Mouse (Mus musculus) hindbrain, embryonic 15.5 days (tissue): ENCODE results near the gene Uba7. TPM values are rescaled to one million over a fixed set of nuclear protein-coding genes. Genes with fewer than 3 reads are reported as not detected.
A peak's percentile ranks its signal among the peaks of the same experiment; 100 is the strongest.

ENCODE experiments used
- ATAC-seq: fragments of 200-750 bp; cut with Nextera tagmentation; 2 replicates; pipeline ENCODE4 v1.8.0; 2017; ENCODE audit warnings: low read depth, moderate number of reproducible peaks, moderate TSS enrichment; ENCODE audit not compliant: low FRiP score
- H3K27ac ChIP-seq: fragments of 300-500 bp; sonication (generic); replicated peaks from 2 replicates; pipeline ENCODE4 v1.5.1; 2015; ENCODE audit warnings: mild to moderate bottlenecking, inconsistent platforms
- H3K27me3 ChIP-seq: fragments of 300-500 bp; sonication (generic); 2 replicates; pipeline ENCODE4 v1.6.1; 2015; ENCODE audit warnings: control low read depth, inconsistent platforms
- H3K36me3 ChIP-seq: fragments of 300-500 bp; sonication (generic); 2 replicates; pipeline ENCODE4 v1.6.1; 2015; ENCODE audit warnings: control low read depth, inconsistent platforms
- H3K4me1 ChIP-seq: fragments of 300-500 bp; sonication (generic); replicated peaks from 2 replicates; pipeline ENCODE4 v1.6.1; 2015; ENCODE audit warnings: control low read depth, inconsistent platforms
- H3K4me2 ChIP-seq: fragments of 300-500 bp; sonication (generic); 2 replicates; pipeline ENCODE4 v1.6.1; 2015; ENCODE audit warnings: moderate library complexity, mild to moderate bottlenecking, inconsistent platforms
- H3K4me3 ChIP-seq: fragments of 300-500 bp; sonication (generic); 2 replicates; pipeline ENCODE4 v1.5.1; 2015; ENCODE audit warnings: mild to moderate bottlenecking, inconsistent platforms
- H3K9ac ChIP-seq: fragments of 300-500 bp; sonication (generic); 2 replicates; pipeline ENCODE4 v1.6.1; 2015; ENCODE audit warnings: inconsistent platforms
- H3K9me3 ChIP-seq: fragments of 300-500 bp; sonication (generic); 2 replicates; pipeline ENCODE4 v1.6.1; 2016; ENCODE audit warnings: control low read depth, inconsistent platforms
- WGBS: fragments of 180-500 bp; shearing (Covaris S2); methylation state at CpG from one replicate; pipeline ENCODE4 v1.1.7; 2015; 5-methylcytosine and 5-hydroxymethylcytosine counted together
- polyA plus RNA-seq: library from polyadenylated mRNA; unstranded; fragments of >200 nt; fragmentation: Nextera tagmentation; extraction: Ambion mirVana; gene quantifications from 2 replicates; pipeline ENCODE4 v1.2.1, GENCODE M21; 2015

Uba7 gene
- polyA plus RNA-seq, result 6.4 and 8.2 TPM in 2 replicates

GRCm38 (mm10) chr9:107975399-107976386 is at the start of gene Uba7:
TSS of gene Uba7 (plus strand) at chr9:107975505.
- Histone ChIP-seq H3K27ac (no peak within 1 kb of the TSS), H3K9ac (no peak within 1 kb of the TSS), H3K4me3 (no peak within 1 kb of the TSS), H3K27me3 (no peaks in the 10 kb centered on the region), H3K36me3 (no peaks in the 10 kb centered on the region), H3K4me1 (no peaks in the 10 kb centered on the region), H3K9me3 (no peaks in the 10 kb centered on the region), H3K4me2 (no peak within 1 kb of the TSS)
- WGBS, result 74% methylated on average over 12 of the region's 12 CpGs
- no peak for ATAC-seq

DNA sequence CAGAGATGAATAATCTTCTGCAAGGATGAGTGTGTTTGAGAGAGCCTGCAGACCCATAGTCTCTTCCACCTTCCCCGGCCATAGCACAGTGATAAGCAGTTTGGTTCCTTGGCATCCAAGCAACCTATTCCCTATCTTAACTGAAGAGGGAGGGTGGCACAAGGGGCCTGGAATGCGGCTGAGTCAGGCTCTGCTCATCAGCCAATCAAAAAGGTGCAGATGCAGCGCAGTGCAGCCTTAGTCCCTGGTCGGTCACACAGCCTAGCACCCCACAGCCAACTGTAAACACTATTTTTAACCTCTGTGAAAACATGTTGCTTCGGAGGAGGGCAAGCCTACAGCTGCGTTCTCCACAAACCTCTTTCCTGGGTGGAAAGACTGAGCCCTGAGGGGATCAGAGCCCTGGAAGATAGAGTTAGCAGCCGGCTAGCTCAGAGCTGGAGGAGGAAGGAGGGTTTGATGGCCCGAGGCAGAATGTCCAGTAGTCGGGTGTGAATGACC is 48.3 kb upstream of the Uba7 start:
- H3K9me3 ChIP-seq, result no peaks in the 10 kb centered on the region
- no peak overlapping the region for H3K4me2 ChIP-seq
- ATAC-seq, result no peak
- H3K36me3 ChIP-seq, result no peaks in the 10 kb centered on the region
- no peak overlapping the region for H3K27ac ChIP-seq
- H3K27me3 ChIP-seq, result no peaks in the 10 kb centered on the region
- no peak overlapping the region for H3K4me3 ChIP-seq
- 60% methylated on average over 9 of the region's 9 CpGs for WGBS
- no peak overlapping the region for H3K9ac ChIP-seq
- H3K4me1 ChIP-seq, result peaks cover 19% of the 10 kb centered on the region

GRCm38 (mm10) chr9:107927749-107928148 is 47.6 kb upstream of the Uba7 start:
- 79% methylated on average over 5 of the region's 5 CpGs for WGBS
- Histone ChIP-seq H3K27me3 (no peaks in the 10 kb centered on the region), H3K4me2 (no peak overlapping the region), H3K9me3 (no peaks in the 10 kb centered on the region), H3K27ac (no peak overlapping the region), H3K36me3 (no peaks in the 10 kb centered on the region), H3K9ac (no peak overlapping the region), H3K4me3 (no peak overlapping the region), H3K4me1 (peaks cover 19% of the 10 kb centered on the region)
- no peak for ATAC-seq

DNA sequence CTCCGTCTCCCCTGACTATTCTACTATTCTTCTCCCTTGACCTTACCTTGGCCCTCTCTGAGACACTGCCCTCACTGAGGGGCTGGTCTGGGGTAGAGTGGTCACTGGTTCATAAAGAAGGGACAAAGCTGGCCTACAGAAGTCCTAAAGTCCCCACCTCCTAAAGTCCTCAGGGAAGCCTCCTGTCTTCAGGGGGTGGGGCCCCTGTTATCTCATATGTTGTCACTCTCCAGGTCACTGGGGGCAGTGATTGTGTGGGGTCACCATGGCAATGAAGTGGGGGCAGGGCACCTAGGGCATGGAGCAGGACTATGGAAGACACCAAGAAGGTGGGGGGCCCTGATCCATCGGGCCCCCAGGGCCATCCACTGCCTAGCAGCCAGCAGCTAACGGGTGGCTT is 47.1 kb upstream of the Uba7 start, which contains the start of gene Actl11:
TSS of gene Actl11 (plus strand) at position 301 of the 400 bp plus-strand sequence.
- Histone ChIP-seq H3K4me2 (no peak within 1 kb of the TSS), H3K27me3 (no peaks in the 10 kb centered on the region), H3K4me1 (peaks cover 19% of the 10 kb centered on the region), H3K9me3 (no peaks in the 10 kb centered on the region), H3K27ac (no peak within 1 kb of the TSS), H3K36me3 (no peaks in the 10 kb centered on the region), H3K9ac (no peak within 1 kb of the TSS), H3K4me3 (no peak within 1 kb of the TSS)
- WGBS, result 76% methylated on average over 3 of the region's 3 CpGs
- ATAC-seq, result no peak

GRCm38 (mm10) chr9:107932221-107932620 is 43.1 kb upstream of the Uba7 start:
- Histone ChIP-seq H3K27ac (no peak overlapping the region), H3K4me1 (peaks cover 20% of the 10 kb centered on the region), H3K4me3 (no peak overlapping the region), H3K9me3 (no peaks in the 10 kb centered on the region), H3K36me3 (no peaks in the 10 kb centered on the region), H3K4me2 (no peak overlapping the region), H3K27me3 (peaks cover 3% of the 10 kb centered on the region; the same call in 1 of the 2 replicates), H3K9ac (no peak overlapping the region)
- ATAC-seq, result no peak
- WGBS, result 50% methylated on average over 4 of the region's 4 CpGs

DNA sequence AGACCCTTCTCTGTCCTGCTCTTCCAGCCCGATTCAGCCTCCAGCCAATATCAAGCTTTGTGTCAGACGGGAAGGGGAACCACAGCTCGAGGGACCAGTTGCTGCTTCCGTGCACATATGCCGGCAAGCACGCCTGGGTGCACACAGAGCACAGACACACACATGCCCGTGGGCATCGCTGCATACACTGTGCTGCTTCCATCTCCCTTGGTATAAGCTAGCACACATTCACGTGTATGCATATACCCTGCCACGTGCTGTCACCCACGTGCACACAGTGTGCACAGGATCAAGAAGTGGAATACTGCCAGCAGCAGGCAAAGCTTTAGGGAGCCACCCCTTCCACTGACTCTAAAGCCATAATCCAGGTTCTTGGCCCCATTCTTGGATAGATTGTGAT is 41.2 kb upstream of the Uba7 start:
- ATAC-seq, result no peak
- Histone ChIP-seq H3K4me3 (no peak overlapping the region), H3K27me3 (peaks cover 3% of the 10 kb centered on the region; the same call in 1 of the 2 replicates), H3K27ac (no peak overlapping the region), H3K4me2 (no peak overlapping the region), H3K9ac (no peak overlapping the region), H3K9me3 (no peaks in the 10 kb centered on the region), H3K36me3 (no peaks in the 10 kb centered on the region), H3K4me1 (peaks cover 22% of the 10 kb centered on the region)
- 74% methylated on average over 11 of the region's 11 CpGs for WGBS

DNA sequence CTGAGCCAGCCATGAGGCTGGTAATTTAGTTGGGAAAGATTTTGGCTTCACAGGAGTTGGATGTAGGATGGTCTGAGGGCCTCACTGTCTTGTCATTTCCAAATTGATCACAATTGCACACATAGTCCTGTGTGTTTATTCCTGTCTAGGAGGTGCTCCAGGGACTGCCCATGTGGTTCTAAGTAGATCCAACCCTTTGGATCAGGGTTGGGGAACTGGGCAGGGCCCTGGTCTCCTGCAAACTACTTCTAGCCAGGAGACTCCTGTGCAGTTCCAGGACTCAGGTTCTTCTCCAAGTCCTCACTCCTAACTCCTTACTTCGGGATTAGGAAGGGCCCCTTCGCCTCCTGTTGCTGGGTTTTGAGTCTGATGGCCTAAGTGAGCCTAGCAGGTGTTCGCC is 39.9 kb upstream of the Uba7 start, which contains the start of gene Camkv:
TSS of gene Camkv (plus strand) at position 301 of the 400 bp plus-strand sequence.
- peaks cover 22% of the 10 kb centered on the region for H3K4me1 ChIP-seq
- no peak for ATAC-seq
- no peaks in the 10 kb centered on the region for H3K36me3 ChIP-seq
- H3K9me3 ChIP-seq, result no peaks in the 10 kb centered on the region
- peak within 1 kb of the TSS; percentile 57 for H3K9ac ChIP-seq
- no peak within 1 kb of the TSS for H3K27ac ChIP-seq
- WGBS, result 16% methylated on average over 3 of the region's 3 CpGs
- peak within 1 kb of the TSS; percentile 94 for H3K4me2 ChIP-seq
- H3K4me3 ChIP-seq, result peak within 1 kb of the TSS; percentile 57
- H3K27me3 ChIP-seq, result peaks cover 3% of the 10 kb centered on the region; the same call in 1 of the 2 replicates

DNA sequence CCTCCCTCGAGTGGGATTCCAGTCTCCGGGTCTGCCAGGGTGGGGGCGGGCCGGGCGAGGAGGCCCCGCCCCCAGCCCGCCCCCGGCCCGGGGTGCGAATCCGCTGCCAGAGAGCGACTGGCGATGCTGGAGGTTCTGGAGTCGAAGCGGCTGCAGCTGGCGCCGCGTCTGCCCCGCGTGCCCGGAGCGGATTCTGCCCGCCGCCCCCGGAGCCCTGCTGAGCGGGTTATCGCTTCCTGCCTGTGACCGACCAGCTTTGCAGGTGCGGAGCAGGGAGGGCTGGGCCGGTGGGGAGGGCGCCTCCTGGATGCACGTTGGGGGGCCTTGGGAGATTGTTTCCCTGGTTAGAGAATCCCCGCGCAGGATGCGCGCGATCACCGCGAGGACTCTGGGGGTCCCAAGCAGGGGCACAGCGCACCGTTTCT is 39.5 kb upstream of the Uba7 start:
- H3K27me3 ChIP-seq, result peaks cover 3% of the 10 kb centered on the region; the same call in 1 of the 2 replicates
- peaks cover 22% of the 10 kb centered on the region for H3K4me1 ChIP-seq
- peak; percentile 42; the same call in 1 of the 2 replicates for ATAC-seq
- peak overlapping the region; percentile 57 for H3K9ac ChIP-seq
- peak overlapping the region; percentile 57 for H3K4me3 ChIP-seq
- H3K9me3 ChIP-seq, result no peaks in the 10 kb centered on the region
- 0% methylated on average over 41 of the region's 41 CpGs for WGBS
- peak overlapping the region; percentile 94 for H3K4me2 ChIP-seq
- no peak overlapping the region for H3K27ac ChIP-seq
- H3K36me3 ChIP-seq, result no peaks in the 10 kb centered on the region

- Histone ChIP-seq H3K27ac (no peak overlapping the region), H3K9me3 (no peaks in the 10 kb centered on the region), H3K36me3 (no peaks in the 10 kb centered on the region), H3K4me3 (peak overlapping the region; percentile 57), H3K4me1 (peaks cover 22% of the 10 kb centered on the region), H3K9ac (peak overlapping the region; percentile 57), H3K4me2 (peak overlapping the region; percentile 94), H3K27me3 (peaks cover 3% of the 10 kb centered on the region; the same call in 1 of the 2 replicates)
- WGBS, result 1% methylated on average over 29 of the region's 29 CpGs
- ATAC-seq, result peak; percentile 41; the same call in 1 of the 2 replicates
These were observed 39.0 kb upstream of the Uba7 start for GRCm38 (mm10) chr9:107936215-107936822.

DNA sequence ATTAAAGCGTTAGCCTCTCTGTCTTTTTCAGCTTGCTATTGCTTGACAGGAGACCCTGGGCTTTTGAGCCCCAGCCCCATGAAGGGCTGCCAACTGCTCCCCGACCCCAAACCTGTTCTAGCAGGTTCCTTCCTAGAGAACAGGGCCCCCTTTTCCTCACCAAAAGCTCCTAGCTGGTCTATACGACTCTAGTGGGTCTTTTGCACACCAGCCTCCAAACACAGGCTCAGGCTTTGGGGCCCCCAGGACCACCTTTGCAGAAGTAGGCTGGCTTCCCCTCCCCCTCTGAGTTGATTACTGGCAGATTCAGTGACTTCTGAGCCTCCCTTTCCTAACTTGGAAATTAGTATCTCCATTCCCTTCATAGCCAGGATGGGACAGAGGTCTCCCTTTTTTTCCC is 38.5 kb upstream of the Uba7 start:
- WGBS, result 5% methylated on average over 3 of the region's 3 CpGs
- Histone ChIP-seq H3K4me3 (peak overlapping the region; percentile 57), H3K36me3 (no peaks in the 10 kb centered on the region), H3K9me3 (no peaks in the 10 kb centered on the region), H3K4me1 (peaks cover 22% of the 10 kb centered on the region), H3K9ac (peak overlapping the region; percentile 57; the same call in 1 of the 2 replicates), H3K27me3 (peaks cover 3% of the 10 kb centered on the region; the same call in 1 of the 2 replicates), H3K27ac (no peak overlapping the region), H3K4me2 (peak overlapping the region; percentile 94)
- 0 out of 2 replicates have a peak, but pooled peaks have one; percentile 2 for ATAC-seq

GRCm38 (mm10) chr9:107947241-107948194 is 27.8 kb upstream of the Uba7 start:
- no peak overlapping the region for H3K27ac ChIP-seq
- H3K36me3 ChIP-seq, result no peaks in the 10 kb centered on the region
- no peak overlapping the region for H3K4me3 ChIP-seq
- no peak overlapping the region for H3K4me2 ChIP-seq
- 87% methylated on average over 31 of the region's 31 CpGs for WGBS
- no peaks in the 10 kb centered on the region for H3K9me3 ChIP-seq
- no peak overlapping the region for H3K9ac ChIP-seq
- no peak for ATAC-seq
- no peaks in the 10 kb centered on the region for H3K27me3 ChIP-seq
- H3K4me1 ChIP-seq, result peaks cover 11% of the 10 kb centered on the region
